Mouse (Mus musculus) heart, embryonic 11.5 days (tissue): ENCODE measurements at regions not wholly inside any gene's neighbourhood (a gene's known extent, or its start where the extent isn't known, plus 50 kb on each side); places are given as distances from the start of the nearest gene placed in this dataset.

Source experiments
- ATAC-seq: fragments of 200-750 bp; cut with Nextera tagmentation; replicated peaks from 2 replicates; pipeline ENCODE4 v1.8.0; 2017; ENCODE audit warnings: moderate library complexity; ENCODE audit not compliant: insufficient number of reproducible peaks, low FRiP score, low TSS enrichment
- H3K27ac ChIP-seq: fragments of 300-500 bp; sonication (generic); 2 replicates; pipeline ENCODE4 v1.5.1; 2014; ENCODE audit warnings: mild to moderate bottlenecking, low read depth, low read length
- H3K27me3 ChIP-seq: fragments of 300-500 bp; sonication (generic); 2 replicates; pipeline ENCODE4 v1.6.1; 2014; ENCODE audit warnings: mild to moderate bottlenecking, low read length, mixed read lengths; ENCODE audit not compliant: control insufficient read depth, insufficient read depth
- H3K36me3 ChIP-seq: fragments of 300-500 bp; sonication (generic); 2 replicates; pipeline ENCODE4 v1.6.1; 2014; ENCODE audit warnings: mild to moderate bottlenecking, low read length, moderate library complexity, mixed read lengths; ENCODE audit not compliant: control insufficient read depth, insufficient read depth
- H3K4me1 ChIP-seq: fragments of 300-500 bp; sonication (generic); 2 replicates; pipeline ENCODE4 v1.6.1; 2014; ENCODE audit warnings: low read length; ENCODE audit not compliant: control insufficient read depth, insufficient read depth
- H3K4me2 ChIP-seq: fragments of 300-500 bp; sonication (generic); 2 replicates; pipeline ENCODE4 v1.6.1; 2014; ENCODE audit warnings: mild to moderate bottlenecking, moderate library complexity
- H3K4me3 ChIP-seq: fragments of 300-500 bp; sonication (generic); 2 replicates; pipeline ENCODE4 v1.5.1; 2014; ENCODE audit warnings: low read depth, low read length
- H3K9ac ChIP-seq: fragments of 300-500 bp; sonication (generic); 2 replicates; pipeline ENCODE4 v1.6.1; 2014; ENCODE audit warnings: mild to moderate bottlenecking, low read depth, low read length, moderate library complexity
- H3K9me3 ChIP-seq: fragments of 300-500 bp; sonication (generic); replicated peaks from 2 replicates; pipeline ENCODE4 v1.6.1; 2016; ENCODE audit warnings: low read length; ENCODE audit not compliant: control insufficient read depth
- WGBS: fragments of 180-500 bp; shearing (Covaris S2); extraction: QIAGEN DNeasy Blood & Tissue Kit; methylation state at CpG from one replicate; pipeline ENCODE4 v1.1.7; 2014; ENCODE audit not compliant: insufficient replicate concordance; 5-methylcytosine and 5-hydroxymethylcytosine counted together

- Histone ChIP-seq H3K4me1 (no peaks in the 10 kb centered on the region), H3K9ac (no peak overlapping the region), H3K9me3 (no peaks in the 10 kb centered on the region), H3K27ac (no peak overlapping the region), H3K4me3 (no peak overlapping the region), H3K36me3 (no peaks in the 10 kb centered on the region), H3K4me2 (no peak overlapping the region), H3K27me3 (no peaks in the 10 kb centered on the region)
- WGBS, result 79% methylated on average over 3 of the region's 3 CpGs
- no peak for ATAC-seq
These were observed 599.8 kb upstream of the Gcfc2 start for GRCm38 (mm10) chr6:81323690-81324089.

- Histone ChIP-seq H3K9ac (no peak overlapping the region), H3K27ac (no peak overlapping the region), H3K4me1 (no peaks in the 10 kb centered on the region), H3K36me3 (no peaks in the 10 kb centered on the region), H3K4me2 (no peak overlapping the region), H3K27me3 (no peaks in the 10 kb centered on the region), H3K9me3 (no peaks in the 10 kb centered on the region), H3K4me3 (no peak overlapping the region)
- ATAC-seq, result no peak
- WGBS, result 83% methylated on average over 7 of the region's 7 CpGs
These were observed 559.4 kb upstream of the Gcfc2 start for GRCm38 (mm10) chr6:81363969-81364529.

- H3K4me3 ChIP-seq, result no peak overlapping the region
- no peak overlapping the region for H3K4me2 ChIP-seq
- ATAC-seq, result no peak
- H3K9ac ChIP-seq, result no peak overlapping the region
- H3K27ac ChIP-seq, result no peak overlapping the region
- H3K36me3 ChIP-seq, result no peaks in the 10 kb centered on the region
- H3K27me3 ChIP-seq, result no peaks in the 10 kb centered on the region
- 73% methylated on average over 4 of the region's 4 CpGs for WGBS
- H3K4me1 ChIP-seq, result no peaks in the 10 kb centered on the region
- no peaks in the 10 kb centered on the region for H3K9me3 ChIP-seq
These were observed 535.0 kb upstream of the Gcfc2 start for GRCm38 (mm10) chr6:81388484-81388883.

GRCm38 (mm10) chr6:81403122-81403521, 520.3 kb upstream of the Gcfc2 start:
- no peak for ATAC-seq
- H3K27ac ChIP-seq, result no peak overlapping the region

GRCm38 (mm10) chr6:81413611-81414010, 509.9 kb upstream of the Gcfc2 start:
- no peaks in the 10 kb centered on the region for H3K9me3 ChIP-seq
- 84% methylated on average over 5 of the region's 5 CpGs for WGBS
- H3K4me3 ChIP-seq, result no peak overlapping the region
- no peak for ATAC-seq
- no peak overlapping the region for H3K27ac ChIP-seq
- no peak overlapping the region for H3K9ac ChIP-seq
- H3K27me3 ChIP-seq, result no peaks in the 10 kb centered on the region
- H3K36me3 ChIP-seq, result no peaks in the 10 kb centered on the region
- H3K4me2 ChIP-seq, result no peak overlapping the region
- no peaks in the 10 kb centered on the region for H3K4me1 ChIP-seq

More at GRCm38 (mm10) chr6:81403122-81403521, 520.3 kb upstream of the Gcfc2 start:
- Histone ChIP-seq H3K9me3 (no peaks in the 10 kb centered on the region), H3K27me3 (no peaks in the 10 kb centered on the region), H3K4me3 (no peak overlapping the region), H3K4me2 (no peak overlapping the region), H3K36me3 (no peaks in the 10 kb centered on the region), H3K4me1 (no peaks in the 10 kb centered on the region), H3K9ac (no peak overlapping the region)

GRCm38 (mm10) chr6:81434745-81435144, 488.7 kb upstream of the Gcfc2 start:
- Histone ChIP-seq H3K9ac (no peak overlapping the region), H3K4me2 (no peak overlapping the region), H3K27ac (no peak overlapping the region), H3K4me1 (no peaks in the 10 kb centered on the region), H3K9me3 (no peaks in the 10 kb centered on the region), H3K36me3 (no peaks in the 10 kb centered on the region), H3K27me3 (no peaks in the 10 kb centered on the region), H3K4me3 (no peak overlapping the region)
- ATAC-seq, result no peak
- 68% methylated on average over 6 of the region's 6 CpGs for WGBS

- H3K9ac ChIP-seq, result no peak overlapping the region
- H3K27me3 ChIP-seq, result no peaks in the 10 kb centered on the region
- H3K4me2 ChIP-seq, result no peak overlapping the region
- 79% methylated on average over 2 of the region's 2 CpGs for WGBS
- H3K27ac ChIP-seq, result no peak overlapping the region
- H3K4me3 ChIP-seq, result no peak overlapping the region
- ATAC-seq, result no peak
- no peaks in the 10 kb centered on the region for H3K9me3 ChIP-seq
- no peaks in the 10 kb centered on the region for H3K4me1 ChIP-seq
- H3K36me3 ChIP-seq, result no peaks in the 10 kb centered on the region
These were observed 484.3 kb upstream of the Gcfc2 start for GRCm38 (mm10) chr6:81438951-81439722.

GRCm38 (mm10) chr6:81441396-81441795, 482.1 kb upstream of the Gcfc2 start:
- H3K27ac ChIP-seq, result no peak overlapping the region
- H3K9me3 ChIP-seq, result no peaks in the 10 kb centered on the region; the same call in 1 of the 2 replicates
- no peak overlapping the region for H3K4me3 ChIP-seq
- H3K4me1 ChIP-seq, result no peaks in the 10 kb centered on the region
- H3K36me3 ChIP-seq, result no peaks in the 10 kb centered on the region
- H3K9ac ChIP-seq, result no peak overlapping the region
- no peaks in the 10 kb centered on the region for H3K27me3 ChIP-seq
- H3K4me2 ChIP-seq, result no peak overlapping the region
- no peak for ATAC-seq
